Mouse (Mus musculus): Measurements from ENCODE around the gene Sae1.

DNA sequence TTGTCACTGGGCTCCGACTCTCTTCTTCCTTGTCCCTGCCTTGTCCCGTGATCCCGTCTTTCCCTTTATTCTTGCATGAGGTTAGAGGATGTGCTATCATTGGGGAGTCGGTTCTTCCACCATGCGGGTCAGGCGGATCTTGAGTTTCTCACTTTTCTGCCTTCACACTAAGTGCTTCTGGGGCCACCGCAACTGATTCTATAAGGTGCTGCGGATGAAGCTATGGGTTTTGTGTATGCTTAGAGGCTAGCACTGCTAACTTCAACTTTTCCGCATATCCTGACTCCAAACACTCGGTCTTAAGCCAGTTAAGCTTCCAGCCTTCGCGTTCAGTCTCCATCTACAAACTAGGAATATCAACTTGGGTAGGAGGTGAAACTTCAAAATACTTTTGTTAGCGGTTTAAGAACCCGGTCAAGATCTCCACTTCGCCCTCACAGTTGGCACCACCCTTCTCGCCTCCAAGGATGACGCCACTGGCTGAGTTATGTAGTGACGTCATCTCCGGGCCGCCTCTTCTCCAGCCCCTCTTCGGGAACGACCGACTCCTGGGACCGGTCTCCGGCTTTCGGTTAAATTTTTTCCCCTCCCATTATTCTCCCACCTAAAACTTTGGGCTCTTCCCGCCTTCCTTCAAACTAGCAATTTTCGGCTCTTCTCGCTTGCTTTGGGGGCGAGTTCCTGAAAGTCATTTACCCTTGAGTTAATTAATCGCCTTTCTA, 11.7 kb upstream of the Sae1 start:
- TF ChIP-seq CTCF (IDR thresholded peaks at IDR 0.05; ENCODE audit: low read depth, low read length) (no peak), POLR2A (IDR thresholded peaks at IDR 0.05; ENCODE audit: borderline replicate concordance, low read depth, low read length) (no peak)
